Mouse (Mus musculus) layer of hippocampus, postnatal 14 days (tissue): Measurements from ENCODE around the gene Proser2. TPM values are rescaled to one million over a fixed set of nuclear protein-coding genes. Genes with fewer than 3 reads are reported as not detected.
"Not testable (repeated sequence)": the region's sequence is repeated elsewhere in the genome, so short reads cannot be mapped to it uniquely, and the experiment has no call there.

Experiments used
- DNase-seq, 2 experiments: peaks; one replicate each; pipeline ENCODE4 v3.0.0; 2021 to 2022; ENCODE audit warnings: low spot score in 2 of 2, mixed read lengths in 1 of 2
- total RNA-seq, 2 experiments: library from RNA; stranded (reverse); gene quantifications; 2 replicates each; pipeline ENCODE4 v1.2.3; 2021

Proser2 gene
- total RNA-seq, 2 experiments from 2014 or later = 3.8 TPM

DNA sequence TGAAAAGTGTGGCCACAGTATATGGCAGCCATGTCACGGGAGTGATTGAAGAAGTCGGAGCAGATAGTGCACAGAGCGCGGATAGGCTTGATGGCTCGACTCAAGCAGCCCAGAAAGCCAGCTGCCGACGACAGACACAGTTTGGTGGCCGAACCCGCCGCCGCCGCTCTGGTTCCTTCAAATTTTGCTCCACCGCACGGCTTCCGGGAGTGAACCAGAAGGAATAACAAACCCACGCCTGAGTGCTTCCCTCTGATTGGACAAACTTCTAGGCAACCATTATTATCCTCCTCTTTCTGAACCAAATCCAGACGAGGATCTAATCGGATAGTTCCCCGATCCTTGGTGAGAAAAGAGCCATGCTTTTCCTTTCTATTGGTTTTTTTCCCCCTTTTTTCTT lies 3.9 kb upstream of the Proser2 start:
- DNase-seq = no peak

GRCm38 (mm10) chr2:6128881-6129280 lies 1.1 kb downstream of the Proser2 start:
- DNase-seq = no peak

- DNase-seq = no peak
Measured at GRCm38 (mm10) chr2:6128136-6128805, 1.7 kb downstream of the Proser2 start.

GRCm38 (mm10) chr2:6123046-6123445 lies 7.0 kb downstream of the Proser2 start:
- DNase-seq = no peak

- DNase-seq = no peak
Measured at GRCm38 (mm10) chr2:6121091-6121490, 8.9 kb downstream of the Proser2 start.

DNA sequence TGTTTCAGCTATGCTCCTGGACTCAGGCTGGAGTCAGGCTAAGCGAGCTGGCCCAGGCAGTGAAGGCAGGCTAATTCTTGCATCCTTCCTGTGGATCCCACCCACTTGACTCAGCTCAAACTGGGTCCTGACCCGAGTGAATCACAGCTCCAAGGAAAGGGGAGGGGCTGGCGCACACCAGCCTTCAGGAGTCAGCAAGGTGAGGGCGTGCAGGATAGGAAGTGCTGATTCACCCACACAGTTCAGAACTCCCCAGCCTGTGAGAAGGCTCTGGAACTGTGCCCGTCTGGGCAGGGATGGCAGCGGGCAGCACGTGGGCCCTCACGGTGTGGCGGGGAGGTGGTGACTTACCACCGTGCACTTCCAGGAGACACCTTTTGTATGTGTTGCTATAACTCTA lies 11.8 kb downstream of the Proser2 start:
- no peak for DNase-seq

GRCm38 (mm10) chr2:6113792-6114191 lies 16.2 kb downstream of the Proser2 start:
- no peak for DNase-seq

GRCm38 (mm10) chr2:6112619-6113018 lies 17.4 kb downstream of the Proser2 start:
- no peak for DNase-seq

- no peak for DNase-seq
Measured at GRCm38 (mm10) chr2:6105437-6105836, 24.6 kb downstream of the Proser2 start.

DNA sequence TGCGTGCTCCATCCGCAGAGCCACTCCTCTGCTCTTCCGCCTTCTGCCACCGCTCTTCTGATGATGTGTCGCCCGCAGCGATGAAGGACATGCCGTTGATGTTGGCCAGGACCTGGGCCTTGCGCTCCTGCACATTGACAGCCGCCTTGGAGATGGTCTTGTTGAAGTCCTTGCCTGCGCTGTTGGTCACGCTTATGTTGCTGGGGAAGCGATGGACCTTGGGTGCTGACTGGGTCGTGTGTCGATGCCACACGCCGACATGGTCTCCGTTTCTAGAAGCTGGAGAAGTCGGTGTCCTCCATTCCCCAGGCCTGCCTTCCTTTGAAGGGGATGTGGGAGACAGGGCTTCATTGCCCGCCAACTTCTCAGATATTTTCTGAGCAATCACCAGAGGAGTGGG lies 29.3 kb downstream of the Proser2 start:
- no peak for DNase-seq

- peak in 1 of 2 experiments; percentile 6 for DNase-seq
Measured at GRCm38 (mm10) chr2:6100027-6100749, 29.8 kb downstream of the Proser2 start.

GRCm38 (mm10) chr2:6099443-6099842 lies 30.6 kb downstream of the Proser2 start:
- DNase-seq = no peak

- DNase-seq = no peak
Measured at GRCm38 (mm10) chr2:6098924-6099323, 31.1 kb downstream of the Proser2 start.

GRCm38 (mm10) chr2:6097113-6097716 lies 32.8 kb downstream of the Proser2 start:
- DNase-seq = no peak

- not testable (repeated sequence) for DNase-seq
Measured at GRCm38 (mm10) chr2:6089941-6090340, 40.1 kb downstream of the Proser2 start.

GRCm38 (mm10) chr2:6087151-6087550 lies 42.9 kb downstream of the Proser2 start:
- no peak for DNase-seq

DNA sequence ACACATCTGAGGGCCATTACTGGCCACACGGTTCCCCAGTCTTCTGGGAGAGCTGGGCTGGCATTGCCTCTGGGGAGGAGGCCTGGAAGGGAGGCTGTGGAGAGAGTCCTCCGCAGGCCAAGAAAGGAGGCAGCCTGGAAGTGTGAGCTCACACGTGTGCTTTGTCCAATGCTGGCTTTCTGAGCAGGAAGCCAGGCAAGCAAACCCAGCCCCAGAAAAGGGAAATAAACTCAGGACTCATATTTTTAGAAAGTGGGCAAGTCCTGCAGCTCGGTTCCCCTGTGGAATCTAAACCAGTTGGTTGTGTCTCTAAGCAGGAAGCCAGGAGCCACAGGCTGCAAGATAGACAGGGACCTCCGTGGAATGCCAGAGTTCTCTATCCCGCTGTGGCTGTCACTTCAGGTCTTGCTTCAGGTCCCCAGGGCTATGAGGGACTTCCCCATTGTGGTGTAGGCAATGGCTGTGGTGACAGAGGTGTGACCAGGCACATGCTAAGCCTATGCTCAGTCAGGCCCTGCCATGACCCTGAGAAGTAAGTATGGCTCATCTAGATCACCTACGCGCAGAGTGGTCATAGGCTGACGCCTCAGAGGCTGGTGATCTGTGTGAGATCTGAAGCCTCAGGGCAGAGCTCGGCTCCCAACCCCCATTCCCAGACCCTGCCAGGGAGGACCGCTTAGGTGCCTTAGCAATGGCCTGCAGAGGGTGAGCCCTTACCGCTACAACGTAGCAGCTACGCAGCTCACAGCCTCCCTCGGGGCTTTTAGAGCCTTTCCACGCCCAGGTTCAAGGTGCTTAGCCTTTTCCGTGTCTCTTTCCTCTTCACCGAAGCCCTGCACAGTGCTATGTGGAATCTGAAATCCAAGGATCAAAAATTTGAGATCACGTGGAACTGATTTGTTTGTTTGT lies 44.1 kb downstream of the Proser2 start:
- no peak for DNase-seq

- no peak for DNase-seq
Measured at GRCm38 (mm10) chr2:6083696-6084095, 46.3 kb downstream of the Proser2 start.

- no peak for DNase-seq
Measured at GRCm38 (mm10) chr2:6082615-6083014, 47.4 kb downstream of the Proser2 start.

- DNase-seq = no peak
Measured at GRCm38 (mm10) chr2:6081108-6081507, 48.9 kb downstream of the Proser2 start.

DNA sequence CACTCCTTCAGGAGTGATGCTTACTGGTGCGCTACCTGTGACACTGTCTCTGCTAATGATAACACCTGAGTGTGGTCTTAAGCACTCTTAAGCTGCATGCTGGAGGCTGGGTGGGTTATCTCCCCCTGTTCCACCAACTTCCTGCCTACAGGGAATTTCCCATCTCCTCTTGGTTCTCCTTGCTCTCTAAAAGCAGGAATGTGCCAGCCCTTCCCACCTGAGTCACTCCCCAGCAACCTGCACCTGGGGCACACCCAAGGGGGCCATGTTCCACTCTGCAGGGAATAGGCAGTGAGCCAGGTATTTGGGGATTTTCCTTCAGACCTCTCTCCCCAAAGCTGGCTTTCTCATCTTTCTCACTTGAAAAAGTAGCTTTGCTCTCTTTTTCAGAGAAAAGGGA lies 50.0 kb downstream of the Proser2 start:
- DNase-seq = no peak
